ENCODE assay signal across 8 mouse cellular contexts in genomic region chr3:105891760-105892571, GRCm38 (mm10). TPM values are rescaled to one million over a fixed set of nuclear protein-coding genes. Genes with fewer than 3 reads are reported as not detected.
A peak's percentile ranks its signal among the peaks of the same experiment; 100 is the strongest.
DNase-seq lines count a peak whose midpoint lies in the region; ATAC-seq and TF ChIP-seq lines count a peak whose summit lies in the region.

No protein-coding gene starts in this region.

- DNase-seq in neural tube, embryonic 10.5 days (ENCODE audit: extremely low spot score, low spot score), result no peak
- DNase-seq in liver, embryonic 11.5 days (ENCODE audit: low spot score), result no peak
- no peak for DNase-seq in right cerebral cortex, postnatal 10 days (ENCODE audit: low spot score in 2 of 2)
- no peak for DNase-seq in forebrain, embryonic 11.5 days (ENCODE audit: low spot score)
- DNase-seq in midbrain, embryonic 10.5 days (ENCODE audit: low spot score), result no peak

- no peak overlapping the region for H3K4me3 ChIP-seq in neural tube, embryonic 13.5 days
- H3K4me3 ChIP-seq in heart, embryonic 16.5 days (ENCODE audit: low read length), result peak overlapping the region; percentile 3; the same call in 1 of the 2 replicates
- peak overlapping the region; percentile 21; the same call in 1 of the 2 replicates for H3K4me3 ChIP-seq in liver, embryonic 11.5 days (ENCODE audit: low read depth, low read length)
- H3K4me3 ChIP-seq in small intestine, adult 2 months (ENCODE audit: low read depth, low read length), result peak overlapping the region; percentile 38
- H3K4me3 ChIP-seq in forebrain, embryonic 11.5 days (ENCODE audit: low read depth, low read length), result no peak overlapping the region
- H3K4me3 ChIP-seq in midbrain, embryonic 10.5 days, result no peak overlapping the region

- no peak overlapping the region for H3K9ac ChIP-seq in neural tube, embryonic 13.5 days
- no peak overlapping the region for H3K9ac ChIP-seq in heart, embryonic 16.5 days (ENCODE audit: low read length)
- H3K9ac ChIP-seq in liver, embryonic 11.5 days (ENCODE audit: low read depth, low read length), result peak overlapping the region; percentile 1; the same call in 1 of the 2 replicates
- H3K9ac ChIP-seq in forebrain, embryonic 11.5 days (ENCODE audit: low read length), result no peak overlapping the region

- TF ChIP-seq CTCF in small intestine, adult 2 months (IDR thresholded peaks at IDR 0.05; ENCODE audit: extremely low read depth, insufficient read length, insufficient replicate concordance, low read depth, low read length), result no peak

- no peaks in the 10 kb centered on the region for H3K27me3 ChIP-seq in neural tube, embryonic 13.5 days
- H3K27me3 ChIP-seq in heart, embryonic 16.5 days (ENCODE audit: control insufficient read depth, insufficient read depth, low read length), result no peaks in the 10 kb centered on the region
- no peaks in the 10 kb centered on the region for H3K27me3 ChIP-seq in liver, embryonic 11.5 days (replicated peaks; ENCODE audit: control insufficient read depth, insufficient read depth, low read length)
- H3K27me3 ChIP-seq in small intestine, adult 2 months (ENCODE audit: control insufficient read depth, insufficient read depth, low read length), result no peaks in the 10 kb centered on the region
- H3K27me3 ChIP-seq in forebrain, embryonic 11.5 days (ENCODE audit: control insufficient read depth, insufficient read depth, low read length), result no peaks in the 10 kb centered on the region
- H3K27me3 ChIP-seq in midbrain, embryonic 10.5 days (ENCODE audit: low read depth, poor library complexity, severe bottlenecking), result no peaks in the 10 kb centered on the region

- no peak for ATAC-seq in neural tube, embryonic 13.5 days (ENCODE audit: low read depth)
- ATAC-seq in heart, embryonic 16.5 days (replicated peaks; ENCODE audit: extremely low read depth, insufficient read depth, low FRiP score), result no peak
- peak; percentile 32 for ATAC-seq in liver, embryonic 11.5 days (replicated peaks; ENCODE audit: low FRiP score)
- ATAC-seq in forebrain, embryonic 11.5 days (replicated peaks; ENCODE audit: low FRiP score), result no peak

- H3K36me3 ChIP-seq in neural tube, embryonic 13.5 days, result no peaks in the 10 kb centered on the region
- H3K36me3 ChIP-seq in heart, embryonic 16.5 days (ENCODE audit: control insufficient read depth, insufficient read depth), result no peaks in the 10 kb centered on the region
- H3K36me3 ChIP-seq in liver, embryonic 11.5 days (ENCODE audit: control insufficient read depth, insufficient read depth, low read length), result no peaks in the 10 kb centered on the region
- no peaks in the 10 kb centered on the region for H3K36me3 ChIP-seq in small intestine, adult 2 months (ENCODE audit: control insufficient read depth, insufficient read depth, low read length)
- no peaks in the 10 kb centered on the region for H3K36me3 ChIP-seq in forebrain, embryonic 11.5 days (ENCODE audit: control insufficient read depth, insufficient read depth, low read length)
- H3K36me3 ChIP-seq in midbrain, embryonic 10.5 days, result no peaks in the 10 kb centered on the region

- no peak for TF ChIP-seq POLR2A in small intestine, adult 2 months (IDR thresholded peaks at IDR 0.05; ENCODE audit: low read depth, low read length)

- WGBS in neural tube, embryonic 13.5 days, result 85% methylated on average over 10 of the region's 10 CpGs
- WGBS in heart, embryonic 16.5 days, result 69% methylated on average over 10 of the region's 10 CpGs
- 46% methylated on average over 10 of the region's 10 CpGs for WGBS in liver, embryonic 11.5 days
- 73% methylated on average over 10 of the region's 10 CpGs for WGBS in small intestine, adult 2 months
- 83% methylated on average over 10 of the region's 10 CpGs for WGBS in forebrain, embryonic 11.5 days
- 83% methylated on average over 10 of the region's 10 CpGs for WGBS in midbrain, embryonic 10.5 days

- H3K4me2 ChIP-seq in neural tube, embryonic 13.5 days, result no peak overlapping the region
- H3K4me2 ChIP-seq in heart, embryonic 16.5 days (ENCODE audit: low read depth, low read length), result peak overlapping the region; percentile 31
- H3K4me2 ChIP-seq in liver, embryonic 11.5 days, result peak overlapping the region; percentile 65
- no peak overlapping the region for H3K4me2 ChIP-seq in forebrain, embryonic 11.5 days (ENCODE audit: low read depth, low read length, severe bottlenecking)

- H3K27ac ChIP-seq in neural tube, embryonic 13.5 days (replicated peaks), result 0 out of 2 replicates have a peak overlapping the region, but pooled peaks have one; percentile 28
- H3K27ac ChIP-seq in heart, embryonic 16.5 days (ENCODE audit: low read length), result peak overlapping the region; percentile 78
- H3K27ac ChIP-seq in liver, embryonic 11.5 days (ENCODE audit: low read depth, low read length), result peak overlapping the region; percentile 72
- peak overlapping the region; percentile 93 for H3K27ac ChIP-seq in small intestine, adult 2 months (ENCODE audit: insufficient read depth, low read depth, low read length)
- H3K27ac ChIP-seq in forebrain, embryonic 11.5 days (ENCODE audit: low read depth, low read length), result no peak overlapping the region
- H3K27ac ChIP-seq in midbrain, embryonic 10.5 days (replicated peaks), result no peak overlapping the region

- 0 out of 2 replicates have a peak, but pooled peaks cover 7% of the 10 kb centered on the region for H3K4me1 ChIP-seq in neural tube, embryonic 13.5 days (replicated peaks)
- peaks cover 42% of the 10 kb centered on the region for H3K4me1 ChIP-seq in heart, embryonic 16.5 days (ENCODE audit: control insufficient read depth, insufficient read depth, low read length)
- H3K4me1 ChIP-seq in liver, embryonic 11.5 days (replicated peaks; ENCODE audit: control insufficient read depth, insufficient read depth, low read length), result peaks cover 38% of the 10 kb centered on the region
- peaks cover 30% of the 10 kb centered on the region for H3K4me1 ChIP-seq in small intestine, adult 2 months (ENCODE audit: control insufficient read depth, insufficient read depth, insufficient read length, low read length)
- no peaks in the 10 kb centered on the region for H3K4me1 ChIP-seq in forebrain, embryonic 11.5 days (replicated peaks; ENCODE audit: control insufficient read depth, insufficient read depth, low read length)
- no peaks in the 10 kb centered on the region for H3K4me1 ChIP-seq in midbrain, embryonic 10.5 days

- H3K9me3 ChIP-seq in neural tube, embryonic 13.5 days, result no peaks in the 10 kb centered on the region
- H3K9me3 ChIP-seq in heart, embryonic 16.5 days (replicated peaks; ENCODE audit: control insufficient read depth, low read length), result 0 out of 2 replicates have a peak, but pooled peaks cover 2% of the 10 kb centered on the region
- H3K9me3 ChIP-seq in liver, embryonic 11.5 days (ENCODE audit: control insufficient read depth, low read length), result no peaks in the 10 kb centered on the region
- H3K9me3 ChIP-seq in forebrain, embryonic 11.5 days (ENCODE audit: control insufficient read depth, low read length), result no peaks in the 10 kb centered on the region
- no peaks in the 10 kb centered on the region for H3K9me3 ChIP-seq in midbrain, embryonic 10.5 days (replicated peaks)

RNA-seq across cellular contexts. Expression of gene Tmigd3, which starts 21.3 kb away (rescaled TPM):
- polyA plus RNA-seq in neural tube, embryonic 13.5 days (2015; fragmentation: Nextera tagmentation; extraction: Ambion mirVana), result not detected in 2 replicates
- polyA plus RNA-seq in heart, embryonic 16.5 days (2015; fragmentation: Nextera tagmentation; extraction: Ambion mirVana), result 0.32 TPM in 1 of 2 replicates, not detected in the other
- polyA plus RNA-seq in liver, embryonic 11.5 days (2014; fragmentation: Nextera tagmentation; extraction: Ambion mirVana), result 0.26 and 0.27 TPM in 2 replicates
- 0.94 and 1.1 TPM in 2 replicates for polyA plus RNA-seq in small intestine, adult 2 months (2012; rRNA removed)
- polyA plus RNA-seq in forebrain, embryonic 11.5 days (2014; fragmentation: Nextera tagmentation; extraction: Ambion mirVana), result 0.21 TPM in 1 of 2 replicates, not detected in the other
- polyA plus RNA-seq in midbrain, embryonic 10.5 days (2016; fragmentation: Nextera tagmentation; extraction: Ambion mirVana), result not detected in 2 replicates

RNA-seq across cellular contexts. Expression of gene Adora3, which starts 21.3 kb away (rescaled TPM):
- polyA plus RNA-seq in neural tube, embryonic 13.5 days (2015; fragmentation: Nextera tagmentation; extraction: Ambion mirVana), result not detected in 2 replicates
- 0.20 and 0.22 TPM in 2 replicates for polyA plus RNA-seq in heart, embryonic 16.5 days (2015; fragmentation: Nextera tagmentation; extraction: Ambion mirVana)
- 0.36 and 0.92 TPM in 2 replicates for polyA plus RNA-seq in liver, embryonic 11.5 days (2014; fragmentation: Nextera tagmentation; extraction: Ambion mirVana)
- 0.39 and 0.41 TPM in 2 replicates for polyA plus RNA-seq in small intestine, adult 2 months (2012; rRNA removed)
- 0.23 TPM in 1 of 2 replicates, not detected in the other for polyA plus RNA-seq in forebrain, embryonic 11.5 days (2014; fragmentation: Nextera tagmentation; extraction: Ambion mirVana)
- 0.11 TPM in 1 of 2 replicates, not detected in the other for polyA plus RNA-seq in midbrain, embryonic 10.5 days (2016; fragmentation: Nextera tagmentation; extraction: Ambion mirVana)

RNA-seq across cellular contexts. Expression of gene I830077J02Rik, which starts 40.5 kb away (rescaled TPM):
- 0.21 and 0.33 TPM in 2 replicates for polyA plus RNA-seq in neural tube, embryonic 13.5 days (2015; fragmentation: Nextera tagmentation; extraction: Ambion mirVana)
- 0.90 and 1.6 TPM in 2 replicates for polyA plus RNA-seq in heart, embryonic 16.5 days (2015; fragmentation: Nextera tagmentation; extraction: Ambion mirVana)
- polyA plus RNA-seq in liver, embryonic 11.5 days (2014; fragmentation: Nextera tagmentation; extraction: Ambion mirVana), result 5.6 and 5.9 TPM in 2 replicates
- polyA plus RNA-seq in small intestine, adult 2 months (2012; rRNA removed), result 0.81 and 1.8 TPM in 2 replicates
- 0.52 and 0.64 TPM in 2 replicates for polyA plus RNA-seq in forebrain, embryonic 11.5 days (2014; fragmentation: Nextera tagmentation; extraction: Ambion mirVana)
- polyA plus RNA-seq in midbrain, embryonic 10.5 days (2016; fragmentation: Nextera tagmentation; extraction: Ambion mirVana), result 0.66 and 0.90 TPM in 2 replicates

Comparison
In these comparisons a context has a peak if more than half of its experiments do, and no peak if none do; other contexts are left out.
1. H3K27ac ChIP-seq: peak in neural tube, embryonic 13.5 days (single experiment), heart, embryonic 16.5 days (single experiment), liver, embryonic 11.5 days (single experiment) and small intestine, adult 2 months (single experiment); none in forebrain, embryonic 11.5 days (single experiment) and midbrain, embryonic 10.5 days (single experiment).
2. H3K4me2 ChIP-seq: peak in heart, embryonic 16.5 days (single experiment) and liver, embryonic 11.5 days (single experiment); none in neural tube, embryonic 13.5 days (single experiment) and forebrain, embryonic 11.5 days (single experiment).
3. H3K4me3 ChIP-seq: peak in heart, embryonic 16.5 days (single experiment), liver, embryonic 11.5 days (single experiment) and small intestine, adult 2 months (single experiment); none in neural tube, embryonic 13.5 days (single experiment), forebrain, embryonic 11.5 days (single experiment) and midbrain, embryonic 10.5 days (single experiment).